Mouse (Mus musculus): ENCODE measurements around the gene Cyp26b1.

Gene Cyp26b1

GRCm38 (mm10) chr6:84562948-84563347 is 30.8 kb downstream of the Cyp26b1 start:
- DNase-seq (ENCODE audit: extremely low spot score), result no peak

- no peak for DNase-seq (ENCODE audit: extremely low spot score)
These were observed 32.5 kb downstream of the Cyp26b1 start for GRCm38 (mm10) chr6:84561171-84561570.

GRCm38 (mm10) chr6:84549852-84550437 is 43.8 kb downstream of the Cyp26b1 start:
- DNase-seq (ENCODE audit: extremely low spot score), result no peak

- DNase-seq (ENCODE audit: extremely low spot score), result no peak
These were observed 48.3 kb downstream of the Cyp26b1 start for GRCm38 (mm10) chr6:84545428-84545827.

- DNase-seq (ENCODE audit: extremely low spot score), result no peak
These were observed 49.3 kb downstream of the Cyp26b1 start for GRCm38 (mm10) chr6:84544359-84544758.

GRCm38 (mm10) chr6:84543516-84543915 is 50.2 kb downstream of the Cyp26b1 start:
- no peak for DNase-seq (ENCODE audit: extremely low spot score)

GRCm38 (mm10) chr6:84539924-84540323 is 53.8 kb downstream of the Cyp26b1 start:
- no peak for DNase-seq (ENCODE audit: extremely low spot score)

DNA sequence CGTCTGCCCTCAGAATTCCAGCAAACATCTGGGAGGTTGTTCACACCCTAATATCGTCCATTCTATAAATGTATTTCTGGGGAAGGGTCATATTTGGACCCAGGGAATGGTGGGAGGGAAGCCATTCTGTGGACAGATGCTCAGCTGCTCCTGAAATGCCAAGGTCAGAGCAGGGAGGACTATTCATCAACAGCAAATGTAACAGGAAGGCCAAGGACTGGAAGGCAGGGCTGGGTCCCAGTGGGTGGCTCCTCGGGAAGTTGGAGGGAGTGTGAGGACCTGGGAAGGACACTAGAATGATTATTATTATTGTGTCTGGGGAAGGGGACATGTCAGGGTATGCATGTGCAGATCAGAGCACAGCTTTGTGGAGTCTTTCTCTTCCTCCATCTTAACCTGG is 55.0 kb downstream of the Cyp26b1 start:
- DNase-seq (ENCODE audit: extremely low spot score), result no peak

DNA sequence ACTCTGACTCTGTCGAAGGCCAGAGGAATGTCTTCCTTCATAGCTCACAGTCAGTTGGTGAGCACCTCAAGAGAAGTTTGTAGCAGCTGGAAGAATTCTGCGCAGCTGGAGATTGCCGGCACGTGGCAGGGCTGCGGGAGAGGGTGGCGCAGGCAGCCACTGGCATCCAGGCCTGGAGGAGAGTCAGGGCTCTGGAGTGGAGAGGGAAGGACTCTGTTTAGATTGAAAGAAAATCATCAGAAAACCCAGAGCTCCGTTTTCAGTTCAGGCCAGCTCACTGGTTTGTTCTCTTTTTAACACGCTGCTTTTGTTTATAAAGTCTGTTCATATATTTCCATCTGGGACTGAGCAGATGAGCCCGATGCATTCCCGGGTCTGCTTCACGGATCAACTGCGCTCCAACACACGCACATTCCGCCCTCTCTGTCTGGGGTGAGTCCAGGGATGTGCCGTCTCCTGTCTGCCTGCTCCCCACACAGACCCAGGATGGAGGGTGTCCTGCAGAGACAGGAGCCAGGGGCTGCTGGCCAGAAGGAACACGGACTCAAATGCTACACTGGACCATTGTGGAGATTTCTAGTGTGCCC is 56.0 kb downstream of the Cyp26b1 start:
- DNase-seq (ENCODE audit: extremely low spot score), result no peak

- no peak for DNase-seq (ENCODE audit: extremely low spot score)
These were observed 58.8 kb downstream of the Cyp26b1 start for GRCm38 (mm10) chr6:84534944-84535343.

DNA sequence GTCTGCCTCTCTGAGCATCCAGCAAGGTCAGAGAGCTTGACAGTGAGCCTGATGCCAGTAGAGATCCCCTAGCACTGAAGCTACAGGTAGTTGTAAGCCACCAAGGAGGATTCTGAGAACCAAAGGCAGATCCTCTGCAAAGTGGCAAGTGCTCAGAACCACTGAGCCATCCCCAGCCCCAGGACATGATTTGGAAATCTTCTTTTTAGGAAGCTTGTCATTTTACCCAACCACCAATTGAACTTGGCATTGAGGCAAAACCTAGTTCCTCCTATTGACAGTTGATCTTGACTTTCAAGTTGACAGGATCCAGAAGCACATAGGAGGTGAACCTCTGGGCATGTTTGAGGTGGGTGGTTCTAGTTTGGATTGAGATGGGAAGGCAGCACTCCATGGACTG is 63.8 kb downstream of the Cyp26b1 start:
- no peak for DNase-seq (ENCODE audit: extremely low spot score)

GRCm38 (mm10) chr6:84524901-84525601 is 68.7 kb downstream of the Cyp26b1 start:
- DNase-seq (ENCODE audit: extremely low spot score), result no peak

All from embryo, embryonic 9.5 days (tissue).